Mouse (Mus musculus) ES-Bruce4 (cell line): ENCODE results near the gene Clrn3. TPM values are rescaled to one million over a fixed set of nuclear protein-coding genes. Genes with fewer than 3 reads are reported as not detected.

Source experiments
- H3K27ac ChIP-seq: 2 replicates; pipeline ENCODE4 v1.5.1; 2012; ENCODE audit warnings: low read length, inconsistent platforms; ENCODE audit not compliant: insufficient read depth
- H3K27me3 ChIP-seq: 2 replicates; pipeline ENCODE4 v1.6.1; 2012; ENCODE audit warnings: mild to moderate bottlenecking, low read length, inconsistent platforms; ENCODE audit not compliant: control insufficient read depth, poor library complexity, insufficient read depth, severe bottlenecking
- H3K36me3 ChIP-seq: 2 replicates; pipeline ENCODE4 v1.6.1; 2012; ENCODE audit warnings: inconsistent platforms, mild to moderate bottlenecking, low read length, moderate library complexity; ENCODE audit not compliant: control insufficient read depth, poor library complexity, insufficient read depth, severe bottlenecking
- H3K4me1 ChIP-seq: one replicate; pipeline ENCODE4 v1.8.1; 2011; ENCODE audit warnings: low read length; ENCODE audit not compliant: control insufficient read depth, insufficient read depth
- H3K4me3 ChIP-seq: 2 replicates; pipeline ENCODE4 v1.5.1; 2011; ENCODE audit warnings: low read depth, mild to moderate bottlenecking, low read length
- H3K9ac ChIP-seq: 2 replicates; pipeline ENCODE4 v1.6.1; 2012; ENCODE audit warnings: low read depth, mild to moderate bottlenecking, inconsistent platforms; ENCODE audit not compliant: poor library complexity, severe bottlenecking
- H3K9me3 ChIP-seq: replicated peaks from 2 replicates; pipeline ENCODE4 v1.6.1; 2012; ENCODE audit warnings: mild to moderate bottlenecking, low read length, inconsistent platforms; ENCODE audit not compliant: control insufficient read depth, poor library complexity, insufficient read depth, severe bottlenecking
- CTCF ChIP-seq: IDR thresholded peaks from one replicate; pipeline ENCODE4 v1.8.1; 2011; ENCODE audit warnings: low read depth, low read length
- EP300 ChIP-seq: IDR thresholded peaks from 2 replicates; pipeline ENCODE4 v1.6.1; 2011; ENCODE audit warnings: low read depth, low read length; ENCODE audit not compliant: insufficient read depth
- POLR2A ChIP-seq: IDR thresholded peaks from one replicate; pipeline ENCODE4 v1.8.1; 2011; ENCODE audit warnings: low read length; ENCODE audit not compliant: insufficient read depth
- polyA plus RNA-seq: library from polyadenylated mRNA; stranded (reverse); fragments of >200 nt; gene quantifications from 2 replicates; pipeline ENCODE4 v1.2.4, GENCODE M21; 2011; ENCODE audit warnings: low read depth; ENCODE audit not compliant: missing spikeins, insufficient read depth, insufficient read length

The Clrn3 gene
- polyA plus RNA-seq, 1 experiment, result not detected

DNA sequence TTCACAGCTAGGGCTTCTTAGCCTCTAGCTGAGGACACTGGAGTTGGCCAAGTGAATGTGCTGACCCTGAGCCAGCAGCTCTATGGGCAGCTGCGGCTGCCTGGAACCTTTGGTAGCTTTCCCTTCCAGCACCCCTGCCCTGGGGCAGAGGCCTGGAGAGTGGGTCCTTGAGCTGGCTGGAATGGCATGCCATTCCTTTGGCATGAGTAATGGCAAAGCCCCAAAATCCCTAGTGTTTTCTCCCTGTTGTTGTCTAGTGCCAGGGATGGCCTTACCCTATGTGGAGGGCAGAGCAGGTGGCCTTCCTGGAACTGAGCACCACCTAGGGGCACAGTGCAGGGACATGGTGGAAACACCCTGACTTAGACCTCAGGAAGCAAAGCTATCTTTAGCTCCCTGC lies 23.1 kb upstream of the Clrn3 start:
- Histone ChIP-seq H3K4me1 (no peaks in the 10 kb centered on the region), H3K27me3 (no peaks in the 10 kb centered on the region), H3K9me3 (no peaks in the 10 kb centered on the region), H3K9ac (no peak overlapping the region), H3K27ac (no peak overlapping the region), H3K4me3 (no peak overlapping the region), H3K36me3 (no peaks in the 10 kb centered on the region)
- no peak for TF ChIP-seq POLR2A
- TF ChIP-seq CTCF, result no peak
- TF ChIP-seq EP300, result no peak

GRCm38 (mm10) chr7:135548434-135548833 lies 20.0 kb upstream of the Clrn3 start:
- Histone ChIP-seq H3K4me1 (no peaks in the 10 kb centered on the region), H3K36me3 (no peaks in the 10 kb centered on the region), H3K27ac (no peak overlapping the region), H3K9me3 (no peaks in the 10 kb centered on the region), H3K4me3 (no peak overlapping the region), H3K27me3 (no peaks in the 10 kb centered on the region), H3K9ac (no peak overlapping the region)
- no peak for TF ChIP-seq EP300
- TF ChIP-seq CTCF, result no peak
- TF ChIP-seq POLR2A, result no peak

GRCm38 (mm10) chr7:135546530-135546929 lies 18.1 kb upstream of the Clrn3 start:
- no peak overlapping the region for H3K27ac ChIP-seq

DNA sequence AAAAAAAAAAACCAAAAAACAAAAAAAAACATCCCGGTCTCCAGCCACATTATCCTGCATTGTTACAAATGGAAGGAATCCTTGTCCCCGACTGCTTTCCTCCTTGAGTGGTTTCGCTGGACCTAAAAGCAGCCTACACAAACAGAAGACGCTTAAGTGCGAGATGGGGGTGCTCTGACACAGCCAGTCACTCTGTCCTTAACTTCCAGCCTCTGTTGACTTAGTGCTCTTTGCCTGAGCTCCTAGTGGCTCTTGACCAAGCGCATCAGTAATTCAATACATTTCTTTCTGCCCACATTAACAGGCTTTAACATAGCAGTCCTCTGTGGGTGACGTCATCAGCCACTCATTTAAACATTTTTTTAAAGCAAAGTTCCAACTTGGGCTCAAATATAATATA lies 17.5 kb upstream of the Clrn3 start:
- no peak overlapping the region for H3K4me3 ChIP-seq
- TF ChIP-seq POLR2A, result no peak
- no peak for TF ChIP-seq EP300
- no peak for TF ChIP-seq CTCF
- no peak overlapping the region for H3K9ac ChIP-seq
- H3K4me1 ChIP-seq, result no peaks in the 10 kb centered on the region
- H3K36me3 ChIP-seq, result no peaks in the 10 kb centered on the region
- H3K27me3 ChIP-seq, result no peaks in the 10 kb centered on the region
- H3K27ac ChIP-seq, result no peak overlapping the region
- no peaks in the 10 kb centered on the region for H3K9me3 ChIP-seq

More at GRCm38 (mm10) chr7:135546530-135546929, 18.1 kb upstream of the Clrn3 start:
- Histone ChIP-seq H3K27me3 (no peaks in the 10 kb centered on the region), H3K4me1 (no peaks in the 10 kb centered on the region), H3K4me3 (no peak overlapping the region), H3K36me3 (no peaks in the 10 kb centered on the region), H3K9me3 (no peaks in the 10 kb centered on the region), H3K9ac (no peak overlapping the region)
- no peak for TF ChIP-seq EP300
- TF ChIP-seq POLR2A, result no peak
- TF ChIP-seq CTCF, result no peak

DNA sequence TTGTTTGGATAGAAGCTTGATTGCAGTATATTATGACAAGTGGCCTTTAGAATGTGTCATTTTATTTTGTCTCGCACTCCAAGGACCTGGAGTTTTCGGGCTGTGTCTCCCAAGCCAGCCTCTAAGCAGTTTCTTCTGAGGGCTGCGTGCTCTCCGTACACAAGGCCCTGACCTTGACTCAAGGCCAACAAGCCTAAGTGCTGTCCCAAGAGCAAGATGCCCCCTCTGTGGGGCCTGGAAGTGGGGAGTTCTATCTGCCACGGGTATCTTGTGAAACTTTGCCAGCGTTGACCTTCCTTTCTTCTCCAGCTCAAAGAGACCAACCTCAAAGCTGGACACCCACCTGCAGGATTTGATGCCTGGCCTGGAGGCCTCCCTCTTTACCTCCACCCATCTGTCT lies 15.9 kb upstream of the Clrn3 start:
- H3K4me1 ChIP-seq, result no peaks in the 10 kb centered on the region
- H3K4me3 ChIP-seq, result no peak overlapping the region
- no peak overlapping the region for H3K27ac ChIP-seq
- no peaks in the 10 kb centered on the region for H3K27me3 ChIP-seq
- TF ChIP-seq CTCF, result no peak
- no peak for TF ChIP-seq EP300
- no peaks in the 10 kb centered on the region for H3K36me3 ChIP-seq
- H3K9me3 ChIP-seq, result no peaks in the 10 kb centered on the region
- H3K9ac ChIP-seq, result no peak overlapping the region

- no peaks in the 10 kb centered on the region for H3K36me3 ChIP-seq
- no peaks in the 10 kb centered on the region; the same call in 1 of the 2 replicates for H3K27me3 ChIP-seq
- no peaks in the 10 kb centered on the region for H3K9me3 ChIP-seq
- H3K4me3 ChIP-seq, result no peak overlapping the region
- no peak overlapping the region for H3K27ac ChIP-seq
- no peak for TF ChIP-seq CTCF
- no peak for TF ChIP-seq EP300
- TF ChIP-seq POLR2A, result no peak
- H3K9ac ChIP-seq, result no peak overlapping the region
- no peaks in the 10 kb centered on the region for H3K4me1 ChIP-seq
Measured at GRCm38 (mm10) chr7:135543033-135543432, 14.6 kb upstream of the Clrn3 start.
